In genomic region chr2:160864112-160864511, GRCm38 (mm10) we compare ENCODE assay signal across 23 mouse cellular contexts. TPM values are rescaled to one million over a fixed set of nuclear protein-coding genes. Genes with fewer than 3 reads are reported as not detected.
"Had no signal": no experiment of that assay in that cellular context is flagged by ENCODE, and none has a peak within 500 bp of the region (broad histone marks: within the 10 kb centered on the region; RNA-seq: fewer than 3 reads in every experiment).

No protein-coding gene starts in this region.

- H3K27ac ChIP-seq: kidney, postnatal 0 days; layer of hippocampus, adult 2 months; limb, embryonic 10.5 days; limb, embryonic 13.5 days; liver, embryonic 12.5 days; liver, embryonic 15.5 days; lung, embryonic 15.5 days; midbrain, embryonic 12.5 days; midbrain, embryonic 15.5 days; neural tube, embryonic 13.5 days; stomach, embryonic 15.5 days had no signal

- H3K9ac ChIP-seq: limb, embryonic 13.5 days; liver, embryonic 12.5 days; liver, embryonic 15.5 days; lung, embryonic 15.5 days; midbrain, embryonic 12.5 days; midbrain, embryonic 15.5 days; neural tube, embryonic 13.5 days; stomach, embryonic 15.5 days had no signal

- H3K36me3 ChIP-seq: limb, embryonic 10.5 days; limb, embryonic 13.5 days; liver, embryonic 12.5 days; liver, embryonic 15.5 days; lung, embryonic 15.5 days; midbrain, embryonic 12.5 days; midbrain, embryonic 15.5 days; neural tube, embryonic 13.5 days; stomach, embryonic 15.5 days had no signal

- H3K9me3 ChIP-seq: limb, embryonic 10.5 days; limb, embryonic 13.5 days; liver, embryonic 12.5 days; liver, embryonic 15.5 days; lung, embryonic 15.5 days; midbrain, embryonic 12.5 days; midbrain, embryonic 15.5 days; neural tube, embryonic 13.5 days; stomach, embryonic 15.5 days had no signal

- ATAC-seq: liver, embryonic 12.5 days; midbrain, embryonic 15.5 days had no signal

- H3K4me3 ChIP-seq: layer of hippocampus, adult 2 months; limb, embryonic 10.5 days; limb, embryonic 13.5 days; liver, embryonic 12.5 days; liver, embryonic 15.5 days; lung, embryonic 15.5 days; midbrain, embryonic 12.5 days; midbrain, embryonic 15.5 days; myocyte; neural tube, embryonic 13.5 days; stomach, embryonic 15.5 days had no signal

- DNase-seq: kidney, adult 18-20 months; kidney, postnatal 25 days; layer of hippocampus, adult 9-11 months; layer of hippocampus, postnatal 36 days; liver; lung, adult 18-20 months; lung, postnatal 10 days; lung, postnatal 36 days; right cerebral cortex, postnatal 4 days; thymus, postnatal 25 days had no signal

- H3K4me2 ChIP-seq: limb, embryonic 13.5 days; liver, embryonic 12.5 days; liver, embryonic 15.5 days; lung, embryonic 15.5 days; midbrain, embryonic 12.5 days; midbrain, embryonic 15.5 days; neural tube, embryonic 13.5 days; stomach, embryonic 15.5 days had no signal

- H3K27me3 ChIP-seq: limb, embryonic 13.5 days; liver, embryonic 15.5 days; lung, embryonic 15.5 days; midbrain, embryonic 12.5 days; midbrain, embryonic 15.5 days; neural tube, embryonic 13.5 days; stomach, embryonic 15.5 days had no signal

- H3K4me1 ChIP-seq: limb, embryonic 10.5 days; limb, embryonic 13.5 days; liver, embryonic 12.5 days; lung, embryonic 15.5 days; midbrain, embryonic 12.5 days; neural tube, embryonic 13.5 days; stomach, embryonic 15.5 days had no signal

RNA-seq across cellular contexts. Expression of gene Emilin3, which starts 48.0 kb away (rescaled TPM):
- polyA plus RNA-seq: large intestine, adult 2 months; myocyte had no signal
